Mouse (Mus musculus): ENCODE measurements around the gene Bhmt. TPM values are rescaled to one million over a fixed set of nuclear protein-coding genes. Genes with fewer than 3 reads are reported as not detected.
"Not testable (repeated sequence)": the region's sequence is repeated elsewhere in the genome, so short reads cannot be mapped to it uniquely, and the experiment has no call there.

Bhmt gene
- polyA plus RNA-seq, 1 experiment from 2014 or later = 196 TPM

GRCm38 (mm10) chr13:93593040-93593699 is 44.6 kb downstream of the Bhmt start:
- Histone ChIP-seq H3K27ac (ENCODE audit: low read length) (no peak overlapping the region), H3K9me3 (replicated peaks; ENCODE audit: control insufficient read depth, low read length) (no peaks in the 10 kb centered on the region), H3K27me3 (ENCODE audit: control insufficient read depth, insufficient read depth, low read depth, low read length) (no peaks in the 10 kb centered on the region), H3K4me2 (ENCODE audit: low read depth, low read length) (no peak overlapping the region), H3K9ac (ENCODE audit: low read depth, low read length) (no peak overlapping the region), H3K4me1 (ENCODE audit: control insufficient read depth, low read depth, low read length) (no peaks in the 10 kb centered on the region), H3K4me3 (ENCODE audit: low read depth, low read length) (no peak overlapping the region), H3K36me3 (ENCODE audit: control insufficient read depth, insufficient read depth) (no peaks in the 10 kb centered on the region)
- ATAC-seq (ENCODE audit: low read depth) = no peak
- WGBS (ENCODE audit: insufficient replicate concordance) = 16% methylated on average over 2 of the region's 2 CpGs

DNA sequence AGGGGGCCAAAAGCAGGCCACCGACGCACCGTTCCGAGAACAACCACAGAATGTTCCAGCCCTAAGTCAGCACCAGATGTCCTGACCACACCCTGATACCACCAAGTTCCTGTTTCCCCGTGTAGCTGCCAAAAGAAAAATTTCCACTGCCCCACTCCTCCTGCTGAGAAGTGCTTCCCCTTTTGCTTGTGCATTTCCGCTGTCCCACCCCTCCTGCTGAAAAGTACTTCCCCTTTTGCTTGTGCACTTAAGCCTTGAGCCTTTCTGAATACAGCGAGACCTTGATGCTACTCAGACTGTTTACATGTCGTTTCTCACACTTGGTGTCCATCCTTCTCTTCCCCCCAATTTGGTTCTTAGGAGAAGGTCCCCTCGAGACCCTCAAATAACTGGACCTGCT is 55.2 kb downstream of the Bhmt start:
- not testable (repeated sequence) for H3K4me3 ChIP-seq (ENCODE audit: low read depth, low read length); H3K36me3 ChIP-seq (ENCODE audit: control insufficient read depth, insufficient read depth); H3K4me1 ChIP-seq (ENCODE audit: control insufficient read depth, low read depth, low read length); ATAC-seq (ENCODE audit: low read depth); H3K9me3 ChIP-seq (replicated peaks; ENCODE audit: control insufficient read depth, low read length); H3K9ac ChIP-seq (ENCODE audit: low read depth, low read length); H3K27me3 ChIP-seq (ENCODE audit: control insufficient read depth, insufficient read depth, low read depth, low read length); H3K27ac ChIP-seq (ENCODE audit: low read length); H3K4me2 ChIP-seq (ENCODE audit: low read depth, low read length)
- 61% methylated on average over 9 of the region's 9 CpGs for WGBS (ENCODE audit: insufficient replicate concordance)

- no peak overlapping the region for H3K4me3 ChIP-seq (ENCODE audit: low read depth, low read length)
- no peaks in the 10 kb centered on the region for H3K4me1 ChIP-seq (ENCODE audit: control insufficient read depth, low read depth, low read length)
- ATAC-seq (ENCODE audit: low read depth) = no peak
- no peaks in the 10 kb centered on the region for H3K9me3 ChIP-seq (replicated peaks; ENCODE audit: control insufficient read depth, low read length)
- H3K9ac ChIP-seq (ENCODE audit: low read depth, low read length) = no peak overlapping the region
- no peak overlapping the region for H3K4me2 ChIP-seq (ENCODE audit: low read depth, low read length)
- H3K27me3 ChIP-seq (ENCODE audit: control insufficient read depth, insufficient read depth, low read depth, low read length) = no peaks in the 10 kb centered on the region
- 60% methylated on average over 5 of the region's 5 CpGs for WGBS (ENCODE audit: insufficient replicate concordance)
- no peaks in the 10 kb centered on the region for H3K36me3 ChIP-seq (ENCODE audit: control insufficient read depth, insufficient read depth)
- H3K27ac ChIP-seq (ENCODE audit: low read length) = no peak overlapping the region
Observed at GRCm38 (mm10) chr13:93580431-93580830, 57.3 kb downstream of the Bhmt start.

DNA sequence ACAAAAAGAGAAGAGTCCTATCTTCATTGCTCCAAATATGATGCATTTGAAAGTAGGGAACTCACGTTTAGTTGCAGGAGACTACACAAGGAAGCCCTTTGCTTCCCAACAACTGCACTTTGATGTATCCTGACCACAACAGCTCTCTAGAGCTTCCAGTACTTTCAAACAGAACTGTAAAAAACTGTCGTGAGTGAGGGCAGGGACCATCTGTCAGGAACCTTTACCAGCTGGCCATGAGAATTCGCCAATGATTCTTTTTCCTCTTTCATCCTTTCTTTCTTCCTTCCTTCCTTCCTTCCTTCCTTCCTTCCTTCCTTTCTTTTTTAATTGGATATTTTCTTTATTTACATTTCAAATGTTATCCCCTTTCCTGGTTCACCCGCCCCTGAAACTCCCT is 68.1 kb downstream of the Bhmt start:
- ATAC-seq (ENCODE audit: low read depth) = no peak
- Histone ChIP-seq H3K9me3 (replicated peaks; ENCODE audit: control insufficient read depth, low read length) (no peaks in the 10 kb centered on the region), H3K4me1 (ENCODE audit: control insufficient read depth, low read depth, low read length) (no peaks in the 10 kb centered on the region), H3K27ac (ENCODE audit: low read length) (no peak overlapping the region), H3K4me2 (ENCODE audit: low read depth, low read length) (no peak overlapping the region), H3K4me3 (ENCODE audit: low read depth, low read length) (no peak overlapping the region), H3K36me3 (ENCODE audit: control insufficient read depth, insufficient read depth) (no peaks in the 10 kb centered on the region), H3K27me3 (ENCODE audit: control insufficient read depth, insufficient read depth, low read depth, low read length) (no peaks in the 10 kb centered on the region), H3K9ac (ENCODE audit: low read depth, low read length) (no peak overlapping the region)
- 40% methylated on average over 4 of the region's 4 CpGs for WGBS (ENCODE audit: insufficient replicate concordance)

Other genes starting within 250 kb of the Bhmt start
- 1.3 TPM in 2 replicates for gene Jmy, start 138.2 kb downstream of the Bhmt start, polyA plus RNA-seq (2015; fragmentation: Nextera tagmentation; extraction: Ambion mirVana)
- 47.9 and 50.2 TPM in 2 replicates for gene Bhmt2, start 36.3 kb upstream of the Bhmt start, polyA plus RNA-seq (2015; fragmentation: Nextera tagmentation; extraction: Ambion mirVana)
- gene Dmgdh, start 36.5 kb upstream of the Bhmt start, polyA plus RNA-seq (2015; fragmentation: Nextera tagmentation; extraction: Ambion mirVana) = 20.7 and 24.3 TPM in 2 replicates
- gene Arsb, start 133.7 kb upstream of the Bhmt start, polyA plus RNA-seq (2015; fragmentation: Nextera tagmentation; extraction: Ambion mirVana) = 3.7 and 5.5 TPM in 2 replicates

All from liver, embryonic 16.5 days (tissue).